Mouse (Mus musculus) embryo, embryonic 10.5 days (tissue): ENCODE measurements around the gene Olfr1437.
"Not testable (repeated sequence)": the region's sequence is repeated elsewhere in the genome, so short reads cannot be mapped to it uniquely, and the experiment has no call there.

Experiments used
- DNase-seq: peaks from one replicate; pipeline ENCODE4 v3.0.0-alpha.2; 2015; ENCODE audit warnings: low spot score

Gene Olfr1437

GRCm38 (mm10) chr19:12325001-12325400 lies at the start of gene Olfr1437:
Olfr1437 (minus strand) TSS chr19:12325101.
- DNase-seq: no peak

DNA sequence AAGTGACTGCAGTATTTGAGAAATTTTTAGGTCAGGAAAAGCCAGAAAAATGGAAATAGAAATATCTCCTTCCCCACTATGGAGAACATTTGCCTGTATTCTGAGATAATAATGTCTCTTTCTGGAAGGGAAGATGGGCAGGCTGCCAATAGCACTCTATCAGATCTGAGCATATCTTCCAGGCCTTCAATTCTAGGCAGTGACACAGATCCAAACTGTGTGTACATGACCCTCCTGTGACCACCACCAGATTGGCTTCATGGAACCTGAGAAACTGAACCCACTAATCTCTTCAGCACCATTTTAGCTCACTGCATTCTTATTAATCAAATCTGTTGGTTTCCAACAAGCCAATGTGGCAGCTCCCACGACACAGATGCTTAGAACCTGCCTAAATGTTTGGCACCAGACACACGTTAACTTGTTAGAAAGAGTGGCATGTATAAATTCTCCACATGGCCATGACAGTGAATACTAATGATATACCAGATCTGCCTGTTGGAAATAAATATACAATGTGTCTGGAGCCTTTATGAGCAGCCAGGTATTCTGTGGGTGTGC lies 49.6 kb upstream of the Olfr1437 start:
- no peak for DNase-seq

DNA sequence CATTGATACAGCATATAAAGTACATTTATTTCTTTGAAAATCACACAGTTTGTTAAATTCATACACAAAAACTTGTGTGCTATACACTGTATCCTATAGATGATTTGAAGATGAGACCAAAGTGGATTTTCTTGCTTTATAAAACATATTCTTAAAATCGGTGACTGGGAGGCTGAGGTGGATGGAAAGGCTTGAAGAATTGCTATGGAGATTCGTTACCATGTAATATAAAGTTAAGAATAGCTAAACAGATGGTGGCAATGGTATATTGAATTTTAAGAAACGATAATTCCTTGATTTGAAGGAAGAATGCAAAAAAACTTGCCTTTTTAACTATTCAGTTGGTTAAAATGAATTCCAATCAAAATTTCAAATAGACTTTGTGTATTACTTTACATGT lies 48.1 kb upstream of the Olfr1437 start:
- DNase-seq: no peak

GRCm38 (mm10) chr19:12335810-12336209 lies 10.9 kb upstream of the Olfr1437 start, which contains the start of gene Olfr1438-ps1:
Olfr1438-ps1 (minus strand) TSS chr19:12335910.
- DNase-seq: no peak

DNA sequence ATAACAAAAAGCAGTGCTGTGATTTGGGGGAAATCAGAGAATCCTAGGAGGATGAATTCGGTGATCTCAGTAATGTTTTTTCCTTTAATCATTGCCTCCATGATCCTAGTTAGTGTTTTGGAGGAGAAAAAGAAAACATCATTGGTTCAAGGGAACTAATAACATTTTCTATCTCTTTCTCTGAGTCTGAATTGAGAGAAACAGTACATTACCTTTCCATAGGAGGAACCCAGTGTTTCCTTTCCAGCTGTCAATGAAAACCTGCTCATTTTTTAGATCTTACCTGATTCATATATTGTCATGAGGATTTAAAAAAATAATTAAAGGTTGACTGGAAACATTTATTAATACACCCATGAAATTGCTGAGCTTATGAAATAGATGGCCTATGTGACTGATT lies 25.9 kb downstream of the Olfr1437 start, which contains the start of gene Olfr1436:
Gene Olfr1436, minus strand, starts transcription at position 101 of the 400 bp plus-strand sequence.
- DNase-seq: not testable (repeated sequence)

DNA sequence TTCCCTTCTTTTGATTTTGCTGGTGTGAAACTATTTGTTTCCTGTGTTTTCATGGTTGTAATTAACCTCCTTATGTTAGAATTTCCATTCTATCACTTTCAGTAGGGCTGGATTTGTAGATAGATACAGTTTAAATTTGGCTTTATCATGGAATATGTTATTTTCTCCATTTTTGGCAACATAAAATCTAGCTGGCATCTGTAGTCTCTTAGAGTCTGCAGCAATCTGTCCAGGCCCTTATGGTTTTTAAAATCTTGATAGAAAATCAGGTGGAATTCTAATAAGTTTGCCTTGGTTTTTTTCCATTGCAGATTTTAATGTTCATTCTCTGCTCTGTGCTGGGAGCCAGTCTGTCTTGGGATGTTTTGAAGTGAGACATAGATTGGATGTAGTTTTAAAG lies 31.9 kb downstream of the Olfr1437 start:
- DNase-seq: no peak

DNA sequence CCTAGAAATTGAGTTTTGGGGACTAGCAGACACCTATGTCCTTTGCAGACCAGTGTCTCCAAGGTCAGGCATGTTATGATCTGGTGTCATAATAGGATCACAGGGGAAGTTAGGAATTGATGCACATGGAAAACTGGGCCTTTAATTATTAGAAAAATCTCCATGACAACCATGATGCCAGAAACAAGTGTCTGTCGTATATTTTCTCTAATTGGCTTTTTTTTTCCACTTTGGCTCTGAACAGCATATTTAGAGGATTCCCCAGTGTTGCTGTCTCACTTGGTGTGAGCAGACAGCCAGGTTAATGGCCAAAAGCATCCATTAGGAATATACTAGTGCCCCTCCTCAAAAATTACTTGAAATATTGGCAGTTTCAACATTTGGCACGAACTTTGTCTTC lies 45.3 kb downstream of the Olfr1437 start, which contains the start of gene Olfr1434:
Gene Olfr1434, plus strand, starts transcription at position 301 of the 400 bp plus-strand sequence.
- DNase-seq: no peak
